Mouse (Mus musculus): ENCODE measurements around the gene Smtn. TPM values are rescaled to one million over a fixed set of nuclear protein-coding genes. Genes with fewer than 3 reads are reported as not detected.

Smtn gene
- total RNA-seq, 2 experiments from 2014 or later = 70.3 to 119 TPM

- DNase-seq = peak; percentile 24
- TF ChIP-seq CTCF (IDR thresholded peaks at IDR 0.05) = no peak
- intact Hi-C loops (cut with DNase I) = no loop called here
- peak overlapping the region; percentile 9; the same call in 1 of the 2 replicates for H3K27ac ChIP-seq
- peak overlapping the region; percentile 35 for H3K4me3 ChIP-seq
These were observed 8.1 kb downstream of the Smtn start for GRCm38 (mm10) chr11:3532101-3532931.

DNA sequence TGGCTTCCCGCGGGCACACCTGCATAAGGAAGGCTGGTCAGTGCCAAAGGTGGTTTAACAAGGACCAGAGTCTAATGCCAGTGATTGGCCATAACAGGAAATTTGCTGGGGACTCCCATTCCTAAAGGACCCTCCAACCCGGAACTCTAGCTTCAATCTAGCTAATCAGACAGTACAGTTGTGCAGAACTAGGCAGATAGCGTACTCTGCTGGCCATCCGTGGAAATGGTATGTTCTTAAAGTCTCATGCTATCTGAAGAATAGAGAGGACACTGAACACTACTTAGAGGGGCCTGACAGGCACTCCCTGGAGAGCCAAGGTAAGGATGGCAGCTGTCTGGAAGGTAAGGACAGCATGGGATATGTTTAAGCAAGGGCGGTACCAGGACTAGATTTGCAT, 8.8 kb downstream of the Smtn start:
- H3K27ac ChIP-seq = peak overlapping the region; percentile 43
- intact Hi-C loops (cut with DNase I) = no loop called here
- TF ChIP-seq CTCF (IDR thresholded peaks at IDR 0.05) = peak; percentile 54
- peak; percentile 33 for DNase-seq
- H3K4me3 ChIP-seq = peak overlapping the region; percentile 18; the same call in 1 of the 2 replicates

DNA sequence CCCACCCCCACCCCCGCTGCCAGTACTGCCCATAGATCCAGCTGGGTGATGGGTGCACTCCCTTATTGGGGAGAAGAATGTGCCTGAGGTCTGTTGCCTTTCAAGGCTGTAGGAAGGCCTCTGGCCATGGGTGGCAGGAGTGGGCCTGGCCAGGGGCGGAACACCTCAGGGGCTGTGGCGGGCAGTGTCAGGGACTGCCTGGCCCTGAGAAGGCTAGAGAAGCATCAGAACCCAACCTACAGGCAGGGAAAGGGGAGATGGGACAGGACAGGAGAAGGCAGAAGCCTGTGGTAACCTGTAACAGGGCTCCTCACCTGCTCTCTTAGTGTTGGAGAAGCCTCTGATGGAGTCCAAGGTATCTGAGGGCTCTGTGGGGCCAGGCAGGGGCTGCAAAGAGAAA, 9.7 kb downstream of the Smtn start:
- peak overlapping the region; percentile 43; the same call in 1 of the 2 replicates for H3K27ac ChIP-seq
- intact Hi-C loops (cut with DNase I) = no loop called here
- DNase-seq = peak; percentile 19
- no peak for TF ChIP-seq CTCF (IDR thresholded peaks at IDR 0.05)
- peak overlapping the region; percentile 18; the same call in 1 of the 2 replicates for H3K4me3 ChIP-seq

GRCm38 (mm10) chr11:3529476-3530252, 10.7 kb downstream of the Smtn start:
- Histone ChIP-seq H3K4me3 (no peak overlapping the region), H3K27ac (peak overlapping the region; percentile 91)
- intact Hi-C loops (cut with DNase I) = no loop called here
- no peak for TF ChIP-seq CTCF (IDR thresholded peaks at IDR 0.05)
- DNase-seq = peak; percentile 44

DNA sequence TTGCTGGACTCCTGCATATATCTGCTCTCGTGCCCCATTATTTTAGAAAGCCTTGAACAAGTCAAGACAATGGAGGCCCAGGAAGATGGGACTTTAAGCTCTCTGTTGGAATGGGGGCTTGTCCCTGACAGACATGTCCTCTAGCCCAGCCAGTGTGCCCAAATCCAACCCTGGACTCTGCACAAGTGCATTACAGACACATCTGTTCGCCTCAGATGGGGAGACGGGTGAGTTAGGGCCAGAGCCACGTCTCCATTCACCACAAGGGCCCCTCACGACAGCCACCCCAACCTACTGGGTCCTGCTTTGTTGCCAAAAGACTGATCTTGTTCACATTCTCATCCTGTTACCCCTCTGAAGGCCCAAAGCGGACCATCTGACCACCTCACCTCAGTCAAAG, 12.2 kb downstream of the Smtn start:
- intact Hi-C loops (cut with DNase I) = no loop called here
- peak overlapping the region; percentile 75 for H3K4me3 ChIP-seq
- peak; percentile 24 for DNase-seq
- H3K27ac ChIP-seq = peak overlapping the region; percentile 91
- TF ChIP-seq CTCF (IDR thresholded peaks at IDR 0.05) = no peak

DNA sequence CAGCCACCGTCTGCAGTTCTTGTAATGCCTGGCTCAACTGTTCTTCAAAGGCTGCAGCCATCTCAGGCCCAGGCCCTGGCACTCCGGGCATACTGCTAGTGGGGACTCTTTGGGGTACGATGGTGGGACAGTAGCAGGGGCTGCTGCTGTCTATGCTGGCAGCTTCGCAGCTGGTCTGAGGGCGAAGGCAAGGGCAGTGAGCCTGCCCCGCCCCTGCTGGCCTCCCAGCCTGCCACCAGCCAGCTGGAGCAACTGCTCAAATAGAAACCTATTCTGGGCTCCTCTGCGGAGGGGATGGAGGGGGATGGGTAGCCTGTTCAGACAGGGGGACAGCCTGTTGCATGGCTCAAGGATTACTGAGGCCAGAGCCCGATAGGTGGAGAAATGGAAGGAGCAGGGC, 12.6 kb downstream of the Smtn start:
- DNase-seq = peak; percentile 91
- TF ChIP-seq CTCF (IDR thresholded peaks at IDR 0.05) = no peak
- H3K27ac ChIP-seq = peak overlapping the region; percentile 91
- H3K4me3 ChIP-seq = peak overlapping the region; percentile 75
- intact Hi-C loops (cut with DNase I) = no loop called here

GRCm38 (mm10) chr11:3526979-3527738, 13.3 kb downstream of the Smtn start:
- DNase-seq = peak; percentile 92
- Histone ChIP-seq H3K4me3 (peak overlapping the region; percentile 75), H3K27ac (peak overlapping the region; percentile 91)
- TF ChIP-seq CTCF (IDR thresholded peaks at IDR 0.05) = no peak
- intact Hi-C loops (cut with DNase I) = no loop called here

- no peak for TF ChIP-seq CTCF (IDR thresholded peaks at IDR 0.05)
- DNase-seq = peak; percentile 64
- H3K4me3 ChIP-seq = peak overlapping the region; percentile 75
- peak overlapping the region; percentile 91 for H3K27ac ChIP-seq
- intact Hi-C loops (cut with DNase I) = no loop called here
These were observed 14.2 kb downstream of the Smtn start for GRCm38 (mm10) chr11:3526207-3526606.

DNA sequence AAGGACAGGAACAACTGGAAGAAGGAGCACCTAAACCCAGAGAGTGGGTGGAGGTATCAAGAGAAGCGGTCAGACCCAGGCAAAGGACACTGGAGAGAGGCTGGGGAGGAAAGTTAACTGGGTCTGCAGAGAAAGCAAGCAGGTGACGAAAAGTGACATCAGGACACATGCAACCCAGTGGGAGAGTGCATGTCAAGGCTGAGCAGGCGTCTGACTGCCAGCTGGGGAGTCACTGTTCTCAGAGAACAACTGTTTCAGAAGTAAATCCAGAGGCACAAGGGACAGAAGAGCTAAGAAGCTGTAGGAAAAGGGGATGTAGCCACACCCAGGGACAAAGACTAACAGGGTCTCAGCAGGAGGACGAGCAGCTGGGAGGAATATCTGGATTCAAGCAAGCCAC, 14.9 kb downstream of the Smtn start:
- Histone ChIP-seq H3K27ac (peak overlapping the region; percentile 91), H3K4me3 (peak overlapping the region; percentile 75)
- peak; percentile 17 for DNase-seq
- intact Hi-C loops (cut with DNase I) = no loop called here
- TF ChIP-seq CTCF (IDR thresholded peaks at IDR 0.05) = no peak

DNA sequence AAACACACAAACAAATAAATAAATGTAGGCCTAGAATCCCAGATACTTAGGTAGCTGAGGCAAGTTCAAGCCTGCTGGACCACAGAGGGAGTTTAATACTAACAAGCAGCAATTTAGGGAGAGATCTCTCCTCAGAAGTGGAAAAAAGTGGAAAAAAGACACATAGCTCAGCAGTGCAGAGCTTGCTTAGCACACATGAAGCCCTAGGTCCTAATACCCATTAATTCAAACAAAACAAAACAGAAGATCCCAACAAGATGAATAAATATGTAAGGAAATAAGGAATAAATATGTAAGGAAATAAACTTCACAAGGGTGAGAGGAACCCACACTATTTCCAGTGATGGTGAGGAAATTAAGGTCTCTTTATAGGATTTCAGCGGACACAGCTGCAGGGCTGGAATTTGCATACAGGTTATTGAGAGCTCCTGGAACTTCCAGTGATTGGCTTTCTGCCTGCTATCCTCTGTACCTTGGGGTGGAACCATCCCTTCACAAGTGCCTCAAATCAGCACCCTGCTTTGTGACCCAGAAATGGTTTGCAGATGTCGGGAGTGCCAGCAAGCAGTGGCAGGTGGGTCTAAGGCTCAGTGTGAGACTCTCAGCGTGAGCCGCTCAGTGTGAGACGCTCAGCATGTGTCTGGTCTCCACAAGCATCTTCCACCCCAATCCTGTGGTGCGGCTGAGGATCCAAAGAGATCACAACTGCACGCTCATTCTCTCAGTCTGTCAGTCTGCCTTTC, 16.4 kb downstream of the Smtn start:
- no peak overlapping the region for H3K27ac ChIP-seq
- TF ChIP-seq CTCF (IDR thresholded peaks at IDR 0.05) = no peak
- DNase-seq = peak; percentile 12
- H3K4me3 ChIP-seq = peak overlapping the region; percentile 75; the same call in 1 of the 2 replicates
- intact Hi-C loops (cut with DNase I) = no loop called here

DNA sequence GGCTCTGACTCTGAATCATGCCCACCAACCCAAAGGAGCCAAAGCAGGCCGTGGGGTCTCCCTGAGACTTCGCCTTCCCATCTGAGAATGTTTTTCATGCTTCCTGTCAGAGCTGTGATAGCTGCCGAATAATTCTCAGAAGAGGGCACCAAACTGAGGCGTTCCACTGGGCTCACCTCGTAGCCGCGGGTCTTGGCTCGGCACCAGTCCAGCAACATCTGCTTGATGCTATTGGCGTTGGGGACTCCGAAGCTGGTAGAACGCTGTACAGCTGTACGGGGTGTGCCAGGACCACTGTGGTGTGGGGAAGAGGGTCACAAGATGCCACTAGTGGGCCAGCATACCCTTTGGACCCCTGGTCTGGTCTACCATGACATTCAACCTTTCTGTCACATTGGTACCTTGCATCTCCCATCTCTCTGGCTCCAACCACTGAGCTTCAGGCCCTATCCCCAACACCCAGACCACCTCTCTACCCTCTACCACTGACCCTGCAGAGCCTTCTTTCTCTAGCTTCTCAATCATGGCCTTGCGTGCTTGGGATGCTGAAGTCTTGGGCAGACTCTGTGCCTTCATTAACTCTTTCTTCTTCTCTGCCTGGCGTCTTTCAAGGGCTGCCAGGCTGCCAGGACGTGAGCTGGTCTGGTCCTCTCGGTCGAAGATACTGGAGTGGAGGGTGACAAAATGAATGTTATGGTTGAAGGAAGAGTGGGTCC, 18.0 kb downstream of the Smtn start:
- peak; percentile 31 for DNase-seq
- TF ChIP-seq CTCF (IDR thresholded peaks at IDR 0.05) = no peak
- Histone ChIP-seq H3K4me3 (no peak overlapping the region), H3K27ac (peak overlapping the region; percentile 9; the same call in 1 of the 2 replicates)
- intact Hi-C loops (cut with DNase I) = no loop called here

Measured in gastrocnemius, adult 2 months (tissue).